Mouse (Mus musculus): Measurements from ENCODE around the gene Ugt1a10.

The Ugt1a10 gene

GRCm38 (mm10) chr1:88231803-88232499 is 176.8 kb downstream of the Ugt1a10 start:
- DNase-seq (ENCODE audit: low read depth), result no peak

DNA sequence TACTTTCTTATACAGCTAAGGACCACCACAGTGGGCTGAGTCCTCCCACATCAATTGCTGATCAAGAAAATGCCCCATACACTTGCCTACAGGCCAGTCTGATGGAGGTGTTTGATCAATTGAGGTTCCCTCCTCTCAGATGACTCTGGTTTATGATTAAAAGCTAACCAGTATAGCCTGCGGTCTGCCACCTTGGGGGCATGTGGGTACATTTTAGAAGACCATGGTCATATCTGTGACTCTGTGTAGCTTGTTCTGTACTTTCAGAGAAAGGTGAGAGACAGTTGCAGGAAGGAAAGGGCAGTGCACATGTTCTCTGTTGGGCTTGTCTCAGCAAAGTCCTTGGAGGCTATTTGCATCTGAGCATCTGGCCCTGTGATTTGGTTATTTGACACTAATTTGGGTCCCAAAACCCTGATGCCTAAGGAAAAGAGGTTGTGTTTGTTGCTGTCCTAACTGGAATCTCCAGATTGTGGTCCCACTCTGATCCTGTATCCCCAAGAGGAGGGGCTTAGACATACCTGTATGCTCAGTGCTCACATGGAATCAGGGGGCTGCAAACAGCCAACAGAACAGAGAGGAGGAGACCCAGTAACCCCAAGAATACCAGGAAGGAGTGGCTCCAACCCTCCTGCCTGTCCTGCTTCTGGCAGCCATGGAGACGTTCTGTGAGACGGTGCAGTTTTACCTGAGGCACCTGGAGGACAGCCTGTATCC is 177.6 kb downstream of the Ugt1a10 start:
- no peak for DNase-seq (ENCODE audit: low read depth)

DNA sequence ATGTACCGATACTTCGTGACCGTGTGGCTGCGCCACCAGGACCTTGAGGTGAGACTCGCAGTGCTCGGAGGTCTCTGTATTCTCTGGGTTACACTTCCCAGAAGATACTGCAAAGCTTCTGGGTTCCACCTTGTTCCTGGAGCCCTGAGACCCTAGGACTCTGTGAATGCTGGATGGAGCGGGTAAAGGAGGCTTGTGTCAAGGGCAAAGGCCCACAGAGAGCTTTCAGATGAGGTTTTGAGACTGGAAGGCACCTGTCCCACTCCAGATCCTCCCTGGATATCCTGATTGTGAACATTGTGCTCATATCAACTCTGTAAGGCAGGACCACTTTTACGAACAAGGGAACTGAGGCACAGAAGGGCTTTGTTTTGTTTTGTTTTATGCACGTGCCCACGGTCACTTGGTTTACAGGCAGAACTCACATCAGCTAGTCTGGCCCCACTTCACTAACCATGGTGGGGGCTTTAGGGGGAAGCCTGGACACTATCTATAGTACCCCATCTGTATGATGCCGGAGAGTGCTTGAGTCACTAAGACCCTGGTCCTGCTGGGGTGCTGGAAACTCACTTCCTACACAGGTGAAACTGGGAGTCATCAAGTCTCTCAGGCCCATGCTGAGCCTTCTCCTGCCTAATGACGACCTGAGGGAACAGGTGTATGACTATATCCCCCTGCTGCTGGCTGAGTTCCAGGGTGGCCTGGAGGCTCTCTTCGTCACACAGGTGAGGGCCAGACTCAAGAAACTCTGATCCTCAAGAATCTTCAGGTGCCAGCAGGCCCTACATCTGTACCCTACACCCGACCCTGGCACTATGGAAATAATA is 178.4 kb downstream of the Ugt1a10 start:
- no peak for DNase-seq (ENCODE audit: low read depth)

GRCm38 (mm10) chr1:88234248-88234610 is 179.0 kb downstream of the Ugt1a10 start:
- DNase-seq (ENCODE audit: low read depth), result no peak

GRCm38 (mm10) chr1:88234646-88235045 is 179.5 kb downstream of the Ugt1a10 start:
- no peak for DNase-seq (ENCODE audit: low read depth)

DNA sequence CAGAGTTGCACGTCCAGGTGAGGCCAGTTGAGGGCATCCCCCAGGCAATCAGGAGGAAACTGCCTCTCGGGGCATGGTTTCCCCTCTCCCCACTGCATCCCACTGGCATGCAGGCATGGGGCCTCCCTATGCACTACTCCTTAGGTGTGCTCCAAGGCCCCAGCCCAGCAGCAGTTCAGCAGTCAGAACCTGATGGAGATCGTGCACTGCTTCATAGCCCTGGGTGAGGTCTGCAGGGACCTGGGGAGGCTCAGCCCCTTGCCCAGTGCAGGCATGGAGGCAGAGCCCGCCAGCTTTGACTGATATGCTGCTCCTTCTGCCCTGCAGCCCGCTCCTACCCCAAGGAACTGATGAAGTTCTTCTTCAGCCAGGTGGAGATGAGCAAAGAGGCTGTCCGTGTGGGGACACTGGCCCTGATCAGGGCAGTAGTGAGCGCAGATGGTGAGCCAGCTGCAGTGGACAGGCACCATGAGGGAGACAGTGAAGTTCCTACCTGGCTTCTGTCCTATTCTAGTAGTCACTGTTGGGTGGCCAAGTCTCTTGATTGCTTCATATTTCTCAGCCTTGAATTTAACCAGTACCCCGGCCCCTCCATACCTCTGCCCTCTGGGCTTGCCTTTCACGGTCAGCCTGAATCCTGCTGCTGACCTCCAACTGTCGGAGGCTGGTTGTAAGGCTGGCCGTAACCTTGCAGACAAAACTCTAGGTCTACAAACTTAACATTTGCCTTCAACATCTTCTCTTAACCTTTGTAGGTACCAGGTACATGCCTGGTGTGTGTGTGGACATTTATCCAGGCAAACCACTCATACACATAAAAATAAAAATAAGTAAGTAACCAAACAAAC is 180.1 kb downstream of the Ugt1a10 start:
- DNase-seq (ENCODE audit: low read depth), result no peak

DNA sequence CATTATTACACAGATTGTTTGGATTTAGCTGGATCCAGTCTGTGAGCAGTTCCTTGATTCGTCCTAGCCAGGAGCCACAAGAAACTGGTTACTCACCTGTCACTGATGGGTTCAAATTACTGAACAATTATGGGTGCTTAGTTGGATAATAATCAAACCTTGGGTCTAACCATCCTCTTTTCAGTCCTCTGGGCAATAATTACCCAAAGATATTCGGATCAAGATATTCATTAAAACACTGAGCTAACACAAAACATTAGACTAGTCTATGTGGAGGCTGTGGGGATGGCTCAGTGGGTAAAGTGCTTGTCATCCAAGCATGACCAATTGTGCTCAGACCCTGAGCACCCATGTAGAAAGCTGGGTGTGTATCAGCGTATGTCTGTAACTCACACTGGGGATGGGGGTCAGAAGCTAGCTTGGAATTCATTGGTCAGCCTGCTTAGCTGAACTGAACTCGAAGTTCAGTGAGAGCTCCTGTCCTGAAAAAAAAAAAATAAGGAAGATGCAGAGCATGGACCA is 180.8 kb downstream of the Ugt1a10 start:
- no peak for DNase-seq (ENCODE audit: low read depth)

DNA sequence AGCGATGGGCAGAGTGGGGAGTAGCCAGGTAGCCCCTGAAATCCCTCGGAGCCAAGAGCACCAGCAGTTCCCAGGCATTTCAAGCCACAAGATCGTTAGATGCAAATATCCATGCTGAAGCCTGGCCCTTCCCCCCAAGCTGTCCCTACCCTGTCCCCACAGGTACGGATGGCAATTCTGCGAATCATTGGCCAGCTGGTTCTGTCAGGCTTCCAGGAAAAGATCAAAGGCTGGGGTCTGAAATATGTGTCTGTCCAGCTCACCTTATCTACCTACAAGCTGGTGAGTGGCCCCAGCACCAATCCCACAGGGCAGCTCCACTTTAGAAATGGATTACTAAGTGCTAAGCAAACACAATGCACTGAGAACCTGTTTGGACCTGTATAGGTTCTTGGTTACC is 182.1 kb downstream of the Ugt1a10 start:
- no peak for DNase-seq (ENCODE audit: low read depth)

DNA sequence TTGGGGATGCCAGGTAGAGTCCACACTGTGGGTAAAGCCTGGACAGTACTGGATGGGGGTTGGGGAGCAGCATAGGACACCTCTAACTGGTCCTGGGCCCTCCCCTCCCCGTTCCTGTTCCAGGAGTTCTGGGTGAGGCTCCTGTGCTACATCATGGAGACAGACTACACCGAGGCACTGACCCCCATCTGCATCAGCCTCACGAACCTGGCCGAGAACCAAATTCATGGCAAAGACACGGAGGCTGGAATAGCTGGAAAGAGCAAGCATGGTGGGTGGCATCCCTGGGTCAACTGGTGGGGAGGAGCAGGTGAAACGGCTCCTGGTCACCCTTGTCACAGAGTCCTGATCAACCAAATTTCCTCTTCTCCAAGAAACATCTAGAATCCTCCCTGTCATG is 183.6 kb downstream of the Ugt1a10 start:
- no peak for DNase-seq (ENCODE audit: low read depth)

DNA sequence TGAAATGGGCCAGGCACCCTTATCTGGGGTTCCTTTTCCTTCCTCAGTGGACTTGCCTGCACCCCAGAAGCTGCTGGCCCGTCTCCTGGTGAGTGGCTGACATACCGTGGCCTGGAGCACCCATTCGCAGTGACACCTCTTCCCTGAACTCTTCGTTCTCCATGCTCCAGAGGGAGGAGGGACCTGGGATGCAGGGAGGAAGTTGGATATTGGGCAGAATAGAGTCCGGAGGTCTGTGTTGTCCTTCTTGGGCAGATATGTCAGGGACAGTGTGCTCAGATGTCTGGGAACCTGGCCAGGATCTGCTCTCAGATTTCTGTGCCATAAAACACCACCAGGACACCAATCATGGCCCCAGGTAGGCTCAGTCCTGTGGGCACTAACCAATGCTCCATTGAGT is 184.9 kb downstream of the Ugt1a10 start:
- DNase-seq (ENCODE audit: low read depth), result no peak

GRCm38 (mm10) chr1:88240579-88240978 is 185.4 kb downstream of the Ugt1a10 start:
- DNase-seq (ENCODE audit: low read depth), result no peak

DNA sequence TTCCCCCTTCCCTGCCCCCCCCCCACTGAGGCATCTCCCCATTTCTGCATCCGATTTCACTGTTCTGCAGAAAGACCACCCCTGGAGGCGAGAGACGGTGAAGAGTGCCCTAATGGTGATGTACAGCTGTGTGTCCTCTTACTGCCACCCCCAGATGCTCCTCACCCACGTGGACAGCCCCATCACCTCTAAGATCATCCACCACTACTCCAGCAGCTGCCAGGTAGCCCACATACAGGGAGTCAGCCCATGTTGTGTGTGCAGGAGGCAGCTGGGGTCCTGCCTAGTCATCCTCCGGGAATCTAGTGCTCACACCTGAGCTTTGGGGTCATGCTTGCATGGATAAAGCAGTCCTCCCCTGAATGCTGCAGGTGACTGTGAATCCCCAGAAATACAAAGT is 188.7 kb downstream of the Ugt1a10 start:
- DNase-seq (ENCODE audit: low read depth), result no peak

- DNase-seq (ENCODE audit: low read depth), result no peak
These were observed 190.7 kb downstream of the Ugt1a10 start for GRCm38 (mm10) chr1:88245881-88246280.

DNA sequence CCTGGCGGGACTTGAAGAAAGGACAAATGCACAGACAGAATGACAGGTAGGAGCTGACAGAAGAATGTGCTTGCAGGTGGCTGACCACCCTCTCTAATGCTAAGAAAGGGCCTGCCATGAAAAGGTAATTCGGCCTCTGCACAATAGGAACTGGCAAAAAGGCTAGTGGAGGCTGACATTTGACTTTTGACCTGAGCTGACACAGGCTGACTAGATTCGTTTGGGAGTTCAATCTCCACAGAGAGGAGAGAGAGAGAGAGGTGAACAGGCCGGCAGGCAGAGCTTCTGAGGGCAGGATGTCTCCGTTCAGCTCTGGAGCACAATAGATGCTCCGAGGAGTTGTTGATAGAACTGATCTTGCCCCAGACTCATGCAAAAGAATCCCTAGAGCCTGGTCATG is 191.2 kb downstream of the Ugt1a10 start:
- no peak for DNase-seq (ENCODE audit: low read depth)

- no peak for DNase-seq (ENCODE audit: low read depth)
These were observed 192.5 kb downstream of the Ugt1a10 start for GRCm38 (mm10) chr1:88247660-88248059.

GRCm38 (mm10) chr1:88248658-88249057 is 193.5 kb downstream of the Ugt1a10 start:
- DNase-seq (ENCODE audit: low read depth), result no peak

GRCm38 (mm10) chr1:88249596-88249995 is 194.4 kb downstream of the Ugt1a10 start:
- no peak for DNase-seq (ENCODE audit: low read depth)

GRCm38 (mm10) chr1:88250023-88250422 is 194.8 kb downstream of the Ugt1a10 start:
- no peak for DNase-seq (ENCODE audit: low read depth)

DNA sequence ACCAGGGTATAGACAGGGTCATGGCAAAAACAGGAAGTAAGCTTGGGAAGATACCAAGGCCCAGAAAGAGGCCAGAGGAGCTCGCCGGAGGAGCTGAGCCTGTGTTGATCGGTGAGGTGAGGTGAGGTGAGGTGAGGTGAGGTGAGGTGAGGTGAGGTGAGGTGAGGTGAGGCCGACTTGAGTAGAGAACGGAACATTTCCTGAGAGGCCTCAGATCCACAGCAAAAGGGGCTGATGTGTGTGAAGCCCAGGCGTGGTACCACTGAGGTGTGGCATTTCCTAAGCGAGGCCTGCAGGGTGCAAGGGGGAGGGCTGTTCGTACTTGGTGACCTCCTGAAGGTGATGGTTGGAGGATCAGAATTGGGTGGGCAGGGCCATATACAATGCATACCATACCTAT is 197.9 kb downstream of the Ugt1a10 start:
- no peak for DNase-seq (ENCODE audit: low read depth)

- DNase-seq (ENCODE audit: low read depth), result no peak
These were observed 198.4 kb downstream of the Ugt1a10 start for GRCm38 (mm10) chr1:88253540-88253939.

GRCm38 (mm10) chr1:88254793-88255465 is 199.7 kb downstream of the Ugt1a10 start:
- DNase-seq (ENCODE audit: low read depth), result no peak
